Mouse (Mus musculus): ENCODE measurements around the gene Bri3. TPM values are rescaled to one million over a fixed set of nuclear protein-coding genes. Genes with fewer than 3 reads are reported as not detected.

Bri3 gene
- polyA plus RNA-seq, 1 experiment: 57.2 TPM

GRCm38 (mm10) chr5:144447226-144447616 is 203.0 kb downstream of the Bri3 start:
- no peaks in the 10 kb centered on the region for H3K4me1 ChIP-seq (ENCODE audit: control insufficient read depth, insufficient read depth, low read length)
- no peak overlapping the region for H3K4me3 ChIP-seq (replicated peaks; ENCODE audit: control insufficient read depth, low read depth, low read length)
- H3K27ac ChIP-seq (ENCODE audit: control insufficient read depth, insufficient read depth, low read depth, low read length, poor library complexity): no peak overlapping the region
- TF ChIP-seq POLR2A (IDR thresholded peaks at IDR 0.05; ENCODE audit: borderline replicate concordance, control insufficient read depth, low read depth, low read length) (no peak), CTCF (IDR thresholded peaks at IDR 0.05; ENCODE audit: control insufficient read depth, insufficient read depth, low read length) (no peak)
- 61% methylated on average over 8 of the region's 8 CpGs for WGBS

GRCm38 (mm10) chr5:144447975-144448374 is 203.7 kb downstream of the Bri3 start:
- no peak overlapping the region for H3K27ac ChIP-seq (ENCODE audit: control insufficient read depth, insufficient read depth, low read depth, low read length, poor library complexity)
- TF ChIP-seq CTCF (IDR thresholded peaks at IDR 0.05; ENCODE audit: control insufficient read depth, insufficient read depth, low read length) (no peak), POLR2A (IDR thresholded peaks at IDR 0.05; ENCODE audit: borderline replicate concordance, control insufficient read depth, low read depth, low read length) (no peak)
- no peaks in the 10 kb centered on the region for H3K4me1 ChIP-seq (ENCODE audit: control insufficient read depth, insufficient read depth, low read length)
- WGBS: 44% methylated on average over 5 of the region's 5 CpGs
- H3K4me3 ChIP-seq (replicated peaks; ENCODE audit: control insufficient read depth, low read depth, low read length): no peak overlapping the region

- TF ChIP-seq POLR2A (IDR thresholded peaks at IDR 0.05; ENCODE audit: borderline replicate concordance, control insufficient read depth, low read depth, low read length): no peak
- TF ChIP-seq CTCF (IDR thresholded peaks at IDR 0.05; ENCODE audit: control insufficient read depth, insufficient read depth, low read length): no peak
- Histone ChIP-seq H3K4me1 (ENCODE audit: control insufficient read depth, insufficient read depth, low read length) (no peaks in the 10 kb centered on the region), H3K4me3 (replicated peaks; ENCODE audit: control insufficient read depth, low read depth, low read length) (no peak overlapping the region), H3K27ac (ENCODE audit: control insufficient read depth, insufficient read depth, low read depth, low read length, poor library complexity) (no peak overlapping the region)
- WGBS: 43% methylated on average over 7 of the region's 7 CpGs
Observed at GRCm38 (mm10) chr5:144452776-144453455, 208.7 kb downstream of the Bri3 start.

GRCm38 (mm10) chr5:144457623-144458287 is 213.5 kb downstream of the Bri3 start:
- TF ChIP-seq POLR2A (IDR thresholded peaks at IDR 0.05; ENCODE audit: borderline replicate concordance, control insufficient read depth, low read depth, low read length): no peak
- TF ChIP-seq CTCF (IDR thresholded peaks at IDR 0.05; ENCODE audit: control insufficient read depth, insufficient read depth, low read length): no peak
- Histone ChIP-seq H3K4me3 (replicated peaks; ENCODE audit: control insufficient read depth, low read depth, low read length) (no peak overlapping the region), H3K27ac (ENCODE audit: control insufficient read depth, insufficient read depth, low read depth, low read length, poor library complexity) (no peak overlapping the region), H3K4me1 (ENCODE audit: control insufficient read depth, insufficient read depth, low read length) (no peaks in the 10 kb centered on the region)
- WGBS: 19% methylated on average over 11 of the region's 11 CpGs

GRCm38 (mm10) chr5:144466987-144467386 is 222.8 kb downstream of the Bri3 start:
- no peak overlapping the region for H3K4me3 ChIP-seq (replicated peaks; ENCODE audit: control insufficient read depth, low read depth, low read length)
- WGBS: 25% methylated on average over 6 of the region's 6 CpGs
- H3K4me1 ChIP-seq (ENCODE audit: control insufficient read depth, insufficient read depth, low read length): no peaks in the 10 kb centered on the region
- TF ChIP-seq CTCF (IDR thresholded peaks at IDR 0.05; ENCODE audit: control insufficient read depth, insufficient read depth, low read length): peak; percentile 28; the same call in 1 of the 2 replicates
- TF ChIP-seq POLR2A (IDR thresholded peaks at IDR 0.05; ENCODE audit: borderline replicate concordance, control insufficient read depth, low read depth, low read length): no peak
- H3K27ac ChIP-seq (ENCODE audit: control insufficient read depth, insufficient read depth, low read depth, low read length, poor library complexity): no peak overlapping the region

GRCm38 (mm10) chr5:144473056-144473455 is 228.8 kb downstream of the Bri3 start:
- H3K4me1 ChIP-seq (ENCODE audit: control insufficient read depth, insufficient read depth, low read length): no peaks in the 10 kb centered on the region
- no peak overlapping the region for H3K4me3 ChIP-seq (replicated peaks; ENCODE audit: control insufficient read depth, low read depth, low read length)
- TF ChIP-seq POLR2A (IDR thresholded peaks at IDR 0.05; ENCODE audit: borderline replicate concordance, control insufficient read depth, low read depth, low read length) (no peak), CTCF (IDR thresholded peaks at IDR 0.05; ENCODE audit: control insufficient read depth, insufficient read depth, low read length) (no peak)
- no peak overlapping the region for H3K27ac ChIP-seq (ENCODE audit: control insufficient read depth, insufficient read depth, low read depth, low read length, poor library complexity)
- 76% methylated on average over 14 of the region's 14 CpGs for WGBS

- H3K4me1 ChIP-seq (ENCODE audit: control insufficient read depth, insufficient read depth, low read length): no peaks in the 10 kb centered on the region; the same call in 1 of the 2 replicates
- H3K27ac ChIP-seq (ENCODE audit: control insufficient read depth, insufficient read depth, low read depth, low read length, poor library complexity): no peak overlapping the region
- 45% methylated on average over 8 of the region's 8 CpGs for WGBS
- no peak overlapping the region for H3K4me3 ChIP-seq (replicated peaks; ENCODE audit: control insufficient read depth, low read depth, low read length)
- TF ChIP-seq CTCF (IDR thresholded peaks at IDR 0.05; ENCODE audit: control insufficient read depth, insufficient read depth, low read length) (no peak), POLR2A (IDR thresholded peaks at IDR 0.05; ENCODE audit: borderline replicate concordance, control insufficient read depth, low read depth, low read length) (no peak)
Observed at GRCm38 (mm10) chr5:144479677-144480171, 235.5 kb downstream of the Bri3 start.

GRCm38 (mm10) chr5:144483659-144484375 is 239.6 kb downstream of the Bri3 start:
- WGBS: 68% methylated on average over 16 of the region's 16 CpGs
- Histone ChIP-seq H3K4me3 (replicated peaks; ENCODE audit: control insufficient read depth, low read depth, low read length) (no peak overlapping the region), H3K4me1 (ENCODE audit: control insufficient read depth, insufficient read depth, low read length) (no peaks in the 10 kb centered on the region; the same call in 1 of the 2 replicates), H3K27ac (ENCODE audit: control insufficient read depth, insufficient read depth, low read depth, low read length, poor library complexity) (no peak overlapping the region)
- TF ChIP-seq POLR2A (IDR thresholded peaks at IDR 0.05; ENCODE audit: borderline replicate concordance, control insufficient read depth, low read depth, low read length) (no peak), CTCF (IDR thresholded peaks at IDR 0.05; ENCODE audit: control insufficient read depth, insufficient read depth, low read length) (no peak)
